Mouse (Mus musculus) brain, embryonic 18.5 days (tissue): ENCODE data around the gene Sh2b1.
"Not testable (repeated sequence)": the region's sequence is repeated elsewhere in the genome, so short reads cannot be mapped to it uniquely, and the experiment has no call there.

Experiments used
- DNase-seq: peaks from one replicate; pipeline ENCODE4 v3.0.0-alpha.2; 2012; ENCODE audit warnings: low read depth, low spot score

Sh2b1 gene

DNA sequence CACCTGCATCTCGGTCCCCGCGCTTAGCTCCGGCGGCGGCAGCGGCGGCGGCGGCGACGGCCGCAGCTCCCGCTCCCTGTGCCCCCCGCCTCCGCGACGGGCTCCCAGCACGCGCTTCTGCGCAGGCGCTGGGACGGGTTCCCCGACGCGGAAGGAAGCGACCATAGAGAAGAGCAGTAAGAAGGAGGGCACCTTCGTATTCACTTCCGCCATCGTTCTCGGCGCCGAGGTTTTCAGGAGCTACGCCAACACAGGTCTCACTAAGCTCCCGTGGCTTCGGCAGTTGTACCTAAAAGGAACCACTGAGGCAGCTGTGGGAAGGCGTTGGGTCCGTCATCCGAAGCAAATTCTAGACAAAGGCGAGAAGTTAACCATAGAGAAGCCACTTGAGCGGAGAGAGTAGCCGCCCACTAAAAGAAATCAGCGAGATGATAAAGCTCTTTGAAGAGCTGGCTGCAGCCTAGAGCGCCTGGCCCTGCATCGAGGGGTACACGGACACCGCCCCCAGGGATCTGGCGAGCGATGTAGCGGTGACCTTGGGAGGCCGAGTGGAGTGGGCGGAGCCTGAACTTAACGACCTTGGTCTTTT, at the start of gene Sh2b1:
TSS of gene Sh2b1 (minus strand) at position 432 of the 589 bp plus-strand sequence.
- DNase-seq: peak; percentile 91

DNA sequence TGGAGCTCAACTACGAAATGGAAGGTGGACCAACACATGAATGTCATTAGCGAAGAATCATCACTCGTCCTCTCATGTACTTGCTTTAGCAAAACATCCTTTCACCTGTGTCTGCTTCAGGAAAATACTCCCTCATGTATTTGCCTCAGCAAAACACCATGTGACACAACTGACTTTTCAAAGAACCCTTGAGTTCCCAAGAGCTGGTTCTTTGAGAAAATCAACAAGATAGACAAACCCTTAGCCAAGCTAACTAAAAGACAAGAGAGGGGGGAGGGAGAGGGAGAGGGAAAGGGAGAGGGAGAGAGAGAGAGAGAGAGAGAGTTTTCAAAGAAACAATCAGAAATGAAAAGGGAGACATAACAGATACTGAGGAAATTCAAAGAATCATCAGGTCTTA, 48.1 kb upstream of the Sh2b1 start:
- DNase-seq: no peak

DNA sequence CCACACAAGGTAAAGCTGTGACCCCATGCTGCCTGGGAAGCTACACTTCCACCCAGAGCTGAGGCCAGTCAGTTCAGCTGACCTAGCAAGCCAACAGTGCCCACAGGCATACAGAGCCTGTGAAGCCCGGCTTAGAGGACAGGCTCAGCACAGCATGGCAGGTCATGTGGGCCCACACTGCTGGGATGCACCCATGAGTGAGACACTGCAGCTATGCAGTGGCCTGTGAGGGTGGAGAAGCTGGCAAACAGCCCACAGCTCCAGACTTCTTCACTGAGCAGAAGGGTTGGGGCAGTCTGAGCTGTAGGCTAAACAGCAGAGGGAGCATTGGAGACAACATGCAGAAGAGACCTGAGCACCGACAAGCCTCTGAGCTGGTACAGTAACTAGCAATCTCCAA, 44.3 kb upstream of the Sh2b1 start:
- no peak for DNase-seq

DNA sequence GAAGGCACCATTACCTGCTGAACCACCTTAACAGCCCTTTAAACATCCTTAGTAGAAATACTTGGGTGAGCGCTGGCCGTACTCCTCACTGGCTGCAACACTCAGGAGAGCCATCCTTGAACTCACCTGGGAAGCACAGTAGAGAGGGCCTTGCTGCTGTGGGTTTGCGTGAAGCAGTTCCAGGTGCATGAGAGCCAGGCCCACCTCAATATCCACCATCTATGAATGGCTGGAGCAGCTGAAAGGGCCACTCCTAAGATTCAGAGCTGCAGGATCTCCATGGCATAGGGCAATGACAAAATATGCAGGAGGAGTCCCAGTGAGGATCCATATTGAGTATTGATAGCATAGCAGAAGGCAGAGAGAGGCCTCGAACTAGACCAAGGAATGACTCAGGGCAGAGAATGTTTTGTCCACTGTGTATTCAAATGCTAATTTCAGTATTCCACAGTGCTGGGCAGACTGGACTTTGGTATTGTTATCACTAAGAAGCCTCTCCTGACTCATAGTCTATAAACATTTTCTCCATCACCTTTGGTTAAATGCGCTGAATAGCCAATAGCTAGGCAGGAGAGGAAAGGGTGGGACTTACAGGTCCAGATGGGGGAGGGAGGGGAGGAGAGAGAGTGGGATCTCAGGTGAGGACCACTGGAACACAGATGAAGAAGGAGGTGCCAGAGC, 43.2 kb upstream of the Sh2b1 start:
- no peak for DNase-seq

DNA sequence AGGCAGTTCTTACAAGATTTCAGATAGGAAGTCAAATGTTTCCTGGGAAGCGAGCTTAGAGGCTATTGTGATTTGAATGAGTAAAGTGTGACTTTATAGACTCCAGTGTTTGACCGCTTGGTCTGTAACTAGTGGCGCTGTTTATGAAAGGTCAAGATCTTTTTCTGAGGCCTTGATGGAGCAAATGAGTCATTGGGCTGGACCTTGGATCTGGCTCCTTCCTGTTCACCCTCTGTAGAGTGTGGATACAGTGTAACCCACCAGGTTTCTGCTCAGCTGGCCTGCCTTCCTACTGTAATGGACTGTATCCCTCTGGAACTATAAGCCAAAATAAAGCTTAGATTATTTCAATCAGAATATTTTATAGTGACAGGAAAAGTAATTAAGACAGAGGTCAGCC, 36.1 kb upstream of the Sh2b1 start:
- DNase-seq: no peak

DNA sequence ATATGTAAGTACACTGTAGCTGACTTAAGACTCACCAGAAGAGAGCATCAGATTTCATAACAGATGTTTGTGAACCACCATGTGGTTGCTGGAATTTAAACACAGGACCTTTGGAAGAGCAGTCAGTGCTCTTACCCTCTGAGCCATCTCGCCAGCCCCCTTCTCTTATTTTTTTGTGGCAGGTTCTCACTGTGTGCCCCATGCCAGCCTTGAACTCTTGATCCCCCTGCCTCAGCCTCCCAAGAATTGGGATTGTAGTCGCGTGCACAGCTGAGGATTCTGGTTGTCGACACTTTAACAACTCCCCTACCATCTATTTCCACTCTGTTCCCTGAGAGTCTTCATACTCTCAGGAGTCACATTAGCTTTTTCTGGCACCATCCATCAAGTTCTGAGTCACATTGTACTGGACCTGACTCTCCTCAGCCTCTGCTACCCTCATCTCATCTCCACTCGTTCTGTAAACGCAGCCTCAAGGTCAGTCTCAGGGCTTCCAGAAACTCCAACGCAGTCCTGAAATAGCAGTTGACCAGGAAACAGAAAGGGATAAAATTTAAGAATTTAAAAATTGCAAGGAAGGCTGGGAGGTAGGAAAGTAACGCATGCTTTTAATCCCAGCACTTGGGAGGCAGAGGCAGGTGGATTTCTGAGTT, 32.0 kb upstream of the Sh2b1 start:
- no peak for DNase-seq

DNA sequence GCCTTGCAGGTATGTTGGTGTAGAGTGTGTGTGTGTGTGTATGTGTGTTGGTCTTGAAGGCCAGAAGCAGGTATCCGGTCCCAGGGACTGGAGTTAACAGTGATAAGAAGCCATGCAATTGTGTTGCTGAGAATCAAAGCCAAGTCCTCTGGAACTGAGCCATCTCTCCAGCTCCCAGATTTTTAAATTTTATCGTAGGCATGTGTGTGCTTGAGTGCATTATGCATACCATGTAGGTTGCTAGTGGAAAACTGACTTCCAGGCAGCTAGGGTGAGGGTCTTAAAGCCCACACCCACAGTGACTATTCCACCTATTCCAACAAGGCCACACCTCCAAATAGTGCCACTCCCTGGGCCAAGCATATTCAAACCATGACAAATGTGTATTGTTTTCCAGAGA, 29.7 kb upstream of the Sh2b1 start:
- DNase-seq: no peak

DNA sequence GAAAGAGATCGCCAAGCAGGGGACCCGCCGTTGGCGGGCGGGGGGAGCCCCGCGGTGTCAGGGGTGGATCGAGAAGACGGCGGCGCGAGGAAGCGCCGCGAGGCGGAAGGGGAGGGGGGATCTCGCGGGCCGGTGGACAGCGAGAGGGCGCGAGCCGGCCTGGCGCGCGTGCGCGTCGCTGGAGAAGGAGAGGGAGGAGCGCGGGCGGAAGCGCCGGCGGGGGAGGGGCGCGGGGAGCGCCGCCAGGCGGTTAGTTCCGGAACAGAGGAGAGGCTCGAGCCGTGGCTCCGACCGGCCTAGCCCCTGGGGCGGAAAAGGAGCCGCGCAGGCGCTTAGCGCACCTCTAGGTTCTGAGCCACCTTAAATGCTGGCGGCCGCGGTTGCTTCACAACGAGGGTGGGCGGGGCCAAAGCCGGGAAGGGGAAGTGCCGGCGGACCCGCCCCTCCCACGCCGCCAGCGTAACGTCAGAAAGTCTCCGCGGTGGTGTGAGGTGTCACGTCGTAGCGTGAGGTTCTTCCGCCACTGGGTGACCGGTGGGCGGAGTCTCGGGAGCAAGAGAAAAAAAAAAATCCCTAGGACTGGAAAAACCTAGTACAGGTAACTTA, 28.2 kb upstream of the Sh2b1 start, which contains the start of gene Atxn2l:
TSS of gene Atxn2l (minus strand) at position 165 of the 606 bp plus-strand sequence.
- DNase-seq: peak; percentile 97

DNA sequence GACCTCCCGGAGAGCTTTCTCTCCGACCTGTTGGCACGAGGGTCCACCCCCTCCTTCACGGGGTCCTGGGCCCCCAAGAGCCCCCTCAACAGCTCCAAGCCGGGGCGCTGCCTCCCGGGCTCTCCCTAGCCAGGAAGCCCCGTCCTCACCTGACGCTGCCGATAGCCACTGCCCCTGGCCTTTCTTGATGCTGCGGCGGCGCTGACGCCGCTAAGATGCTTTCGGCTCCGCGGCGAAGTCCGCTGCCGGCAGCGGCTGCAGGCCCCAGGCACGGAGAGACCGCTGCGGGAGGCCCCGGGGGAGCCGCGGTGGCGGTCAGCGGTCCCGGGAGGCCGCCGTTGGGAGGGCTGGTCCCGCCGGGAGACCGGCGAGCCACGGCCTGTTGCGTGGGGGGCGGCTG, 27.5 kb upstream of the Sh2b1 start:
- DNase-seq: no peak

DNA sequence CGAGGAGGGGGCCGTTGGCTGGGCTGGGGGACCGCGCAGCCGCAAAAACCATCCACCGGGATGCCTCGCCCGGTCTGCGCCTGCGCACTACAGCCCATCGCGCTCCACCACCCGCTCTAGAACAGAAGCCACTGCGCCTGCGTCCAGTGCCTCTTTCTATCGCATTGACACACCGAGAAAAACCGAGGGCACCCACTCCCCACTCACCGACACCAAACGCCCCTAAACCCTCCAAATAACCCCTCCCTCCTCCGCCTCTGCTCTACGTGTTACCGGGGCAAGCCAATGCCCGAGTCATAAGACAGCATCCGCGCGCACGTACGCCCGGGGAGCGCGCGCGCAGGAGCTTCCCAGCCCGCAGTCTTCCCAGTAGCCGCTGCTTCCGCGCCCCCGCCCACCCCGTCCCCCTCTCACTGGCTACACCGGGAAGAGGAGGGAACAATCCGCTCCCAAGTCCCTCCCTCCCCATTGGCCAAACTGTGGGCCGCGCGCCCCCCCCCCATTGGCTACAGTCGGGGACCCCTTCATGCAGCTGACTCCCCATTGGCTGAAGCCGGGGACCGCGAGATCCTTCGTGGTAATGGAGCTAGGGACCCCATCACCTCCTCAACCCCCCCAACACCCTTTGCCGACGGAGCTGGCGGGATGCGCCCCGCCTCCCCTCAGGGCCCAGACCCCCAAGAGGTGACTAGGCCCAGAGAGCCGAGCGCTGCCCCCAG, 27.0 kb upstream of the Sh2b1 start:
- peak; percentile 97 for DNase-seq

DNA sequence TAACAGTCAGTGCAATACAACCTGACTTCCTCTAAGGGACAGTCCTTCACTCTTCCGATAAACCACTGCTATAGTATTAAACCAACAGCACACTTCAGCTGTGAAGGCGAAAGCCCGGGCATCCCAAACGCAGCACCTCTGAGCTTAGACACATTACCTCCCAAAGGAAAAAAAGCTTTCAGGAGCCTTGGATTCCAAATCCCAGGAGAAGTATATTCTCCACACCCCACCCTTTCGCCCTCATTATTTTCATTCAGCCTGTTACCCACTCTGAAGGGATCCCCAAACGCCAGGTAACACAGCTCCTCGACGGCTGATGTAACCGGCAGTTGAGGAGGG, 26.4 kb upstream of the Sh2b1 start:
- DNase-seq: no peak

DNA sequence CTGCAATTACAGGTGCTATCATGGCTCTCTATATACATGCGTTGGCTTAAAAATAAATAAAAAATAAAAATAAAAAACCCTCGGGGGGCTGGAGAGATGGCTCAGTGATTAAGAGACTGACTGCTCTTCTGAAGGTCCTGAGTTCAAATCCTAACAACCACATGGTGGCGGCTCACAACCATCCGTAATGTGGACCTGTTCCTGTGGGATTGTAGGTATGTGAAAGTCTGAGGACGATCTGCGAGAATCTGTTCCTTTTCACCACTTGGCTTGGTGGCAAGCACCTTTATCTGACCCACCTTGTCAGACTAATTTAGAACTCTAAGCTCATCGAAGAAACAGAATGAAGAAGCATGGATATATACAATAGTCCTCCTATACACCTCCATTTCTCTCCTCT, 24.2 kb upstream of the Sh2b1 start:
- no peak for DNase-seq

DNA sequence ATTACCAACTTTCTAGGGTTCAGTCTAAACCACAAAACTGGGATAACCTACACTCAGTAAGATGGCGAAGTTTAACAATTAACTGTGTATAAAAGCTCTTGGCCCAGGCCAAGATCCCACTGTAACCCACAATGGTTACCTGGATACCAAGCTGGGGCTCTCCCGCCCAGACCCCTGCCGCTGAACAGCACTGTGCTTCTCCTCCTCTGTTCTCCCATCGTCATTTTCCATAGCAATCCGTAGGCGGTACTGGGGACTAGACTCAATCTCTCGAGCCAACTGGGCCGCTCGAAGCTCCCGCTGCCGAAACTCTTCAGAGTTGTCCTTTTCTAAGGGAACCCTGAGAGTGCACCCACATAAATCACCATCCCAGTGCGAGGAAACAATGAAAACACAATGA, 22.7 kb upstream of the Sh2b1 start:
- DNase-seq: no peak

DNA sequence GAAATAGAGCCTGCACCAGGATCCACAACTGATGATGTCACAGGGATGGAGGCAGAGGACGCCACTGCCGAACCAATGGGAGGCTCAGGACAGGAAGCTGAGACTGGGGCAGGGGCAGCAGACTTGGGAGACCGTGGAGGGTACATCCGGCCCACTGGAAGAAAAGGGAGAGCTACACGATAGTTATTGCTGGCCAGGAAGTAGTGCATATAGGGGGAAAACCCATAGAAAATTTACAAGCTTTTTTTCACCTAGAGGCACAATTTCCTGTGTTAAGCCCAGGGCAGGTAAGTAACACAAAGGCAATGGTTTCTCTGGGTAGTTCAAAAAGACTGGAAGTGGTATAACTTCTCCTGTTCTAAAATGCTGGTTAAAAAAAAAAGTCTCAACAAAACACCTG, 21.3 kb upstream of the Sh2b1 start:
- no peak for DNase-seq

DNA sequence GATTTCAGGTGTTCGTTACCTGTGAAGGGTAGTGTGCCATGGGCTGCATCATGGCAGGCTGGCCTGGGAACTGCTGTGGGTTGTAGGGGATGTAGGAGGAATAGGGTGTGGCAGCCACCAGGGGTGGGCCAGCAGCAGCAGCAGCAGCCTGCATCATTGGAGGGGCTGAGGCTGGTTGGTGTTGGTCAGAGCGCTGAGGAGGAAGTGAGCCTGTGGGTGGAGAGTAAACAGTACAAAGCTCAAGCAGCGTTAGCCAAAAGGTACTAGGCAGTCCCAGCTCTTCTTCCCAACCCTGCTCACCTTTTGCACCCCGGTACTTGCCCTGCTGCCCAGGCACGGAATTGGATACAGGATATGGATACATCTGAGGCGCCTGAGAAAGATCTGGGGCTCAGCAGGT, 18.9 kb upstream of the Sh2b1 start:
- no peak for DNase-seq

DNA sequence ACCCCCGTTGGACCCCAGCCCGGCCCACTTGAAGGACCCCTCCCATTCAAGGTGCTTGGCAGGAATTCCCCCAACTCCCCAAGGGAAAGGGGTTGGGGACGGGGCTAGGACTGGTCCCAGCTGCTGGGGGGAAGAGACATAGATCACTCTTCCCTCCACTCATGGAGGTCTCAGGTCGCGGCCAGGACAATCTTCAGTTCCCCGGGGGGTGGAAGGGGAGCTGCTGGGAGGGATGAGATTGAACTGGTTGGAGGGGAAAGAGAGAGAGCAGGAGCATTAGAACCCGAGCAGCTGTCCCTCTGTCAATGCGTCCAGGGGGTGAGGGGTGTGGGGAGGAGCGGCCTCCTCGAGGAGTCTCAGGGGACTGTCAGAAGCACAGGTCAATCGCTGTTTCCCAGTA, 16.7 kb upstream of the Sh2b1 start:
- no peak for DNase-seq

DNA sequence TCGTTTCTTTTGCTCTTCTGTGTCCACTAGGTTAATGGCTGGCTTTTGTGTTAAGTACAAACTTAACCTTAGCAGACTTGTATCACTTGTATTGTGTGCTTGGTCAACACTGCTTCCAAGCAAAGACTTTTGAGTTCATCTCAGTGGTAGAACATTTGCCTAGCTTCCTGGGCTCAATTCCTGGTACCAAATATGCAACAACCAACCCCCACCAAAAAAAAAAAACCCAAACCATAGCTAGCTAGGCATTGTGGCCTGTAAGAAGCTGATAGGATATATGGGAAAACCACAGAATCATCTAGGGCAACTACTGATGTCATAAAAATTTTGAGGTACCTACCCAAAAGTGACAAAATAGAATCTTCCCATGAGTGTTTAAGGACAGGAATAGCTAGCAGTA, 15.8 kb upstream of the Sh2b1 start:
- DNase-seq: no peak

DNA sequence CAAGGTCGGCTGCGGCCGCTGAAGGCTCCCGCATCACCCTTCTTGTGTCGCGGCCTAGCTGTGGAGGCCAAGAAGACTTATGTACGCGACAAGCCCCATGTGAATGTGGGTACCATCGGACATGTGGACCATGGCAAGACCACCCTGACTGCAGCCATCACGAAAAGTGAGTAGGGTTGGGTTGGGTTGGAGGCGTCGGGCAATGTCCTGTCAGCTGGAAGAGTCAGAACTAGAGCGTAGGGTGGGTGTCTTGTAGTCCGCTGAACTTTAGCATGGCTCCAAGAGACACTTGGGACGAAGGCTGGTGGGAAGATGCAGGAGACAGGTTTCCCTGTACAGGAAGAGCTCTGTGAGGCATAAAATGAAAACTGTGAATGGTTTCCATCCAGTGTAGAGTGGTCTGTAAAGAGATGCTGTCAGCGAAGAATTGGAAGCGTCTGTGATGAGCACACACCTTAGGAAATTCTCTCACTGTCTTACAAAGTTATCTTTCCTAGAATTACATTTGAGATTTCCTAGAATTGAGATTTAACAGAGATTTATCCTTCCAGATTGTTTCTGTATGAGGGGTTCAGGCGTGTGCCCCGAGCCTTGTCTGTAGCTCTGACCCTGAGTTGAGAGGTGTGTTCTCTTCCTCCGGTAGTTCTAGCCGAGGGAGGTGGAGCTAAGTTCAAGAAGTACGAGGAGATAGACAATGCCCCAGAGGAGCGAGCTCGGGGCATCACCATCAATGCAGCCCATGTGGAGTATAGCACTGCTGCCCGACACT, 12.6 kb upstream of the Sh2b1 start:
- not testable (repeated sequence) for DNase-seq

DNA sequence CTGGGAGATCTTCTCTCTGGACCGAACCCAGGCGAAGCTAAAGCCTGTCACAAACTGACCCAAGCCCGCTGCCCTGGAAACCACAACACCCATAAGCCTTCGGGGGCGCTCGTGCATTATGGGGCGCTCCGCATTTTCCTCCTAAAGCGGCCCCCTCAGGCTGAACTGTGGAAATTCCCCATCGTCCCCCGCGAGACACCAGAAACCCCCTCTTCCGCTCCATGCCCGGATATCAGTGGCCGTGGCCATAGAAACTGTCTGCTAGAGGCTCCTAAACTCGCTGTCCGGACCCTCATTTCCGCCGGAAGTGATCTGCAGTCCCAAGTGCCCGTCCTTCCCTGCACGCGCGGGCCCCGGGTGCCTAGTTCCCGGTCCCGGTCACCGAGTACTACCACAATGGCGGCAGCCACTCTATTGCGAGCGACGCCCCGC, 11.8 kb upstream of the Sh2b1 start, which contains the start of gene Tufm:
TSS of gene Tufm (plus strand) at position 310 of the 432 bp plus-strand sequence.
- peak; percentile 96 for DNase-seq

DNA sequence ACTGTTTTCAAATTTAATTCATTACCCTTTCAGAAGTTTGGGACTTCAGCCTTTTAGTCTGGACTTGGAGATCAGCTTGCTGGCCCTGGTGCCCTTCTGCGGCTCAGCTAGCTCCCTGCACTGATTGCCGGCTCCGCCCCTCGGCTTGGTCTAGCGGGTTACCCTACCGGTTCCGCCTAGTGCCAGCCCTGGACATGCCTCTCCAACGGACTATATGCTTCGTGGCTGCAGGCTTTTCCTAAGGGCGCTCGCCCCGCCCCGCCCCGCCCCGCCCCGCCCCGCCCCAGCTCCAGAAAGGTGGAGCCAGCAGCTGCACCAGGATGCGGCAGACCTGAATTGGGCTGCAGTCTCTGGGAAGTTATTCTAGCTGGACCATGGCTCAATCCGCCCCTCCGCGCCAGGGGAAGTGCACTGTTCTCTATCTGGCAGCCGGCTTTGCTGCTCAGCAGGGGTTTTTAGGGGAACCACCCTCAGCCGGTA, 7.2 kb upstream of the Sh2b1 start:
- DNase-seq: no peak

DNA sequence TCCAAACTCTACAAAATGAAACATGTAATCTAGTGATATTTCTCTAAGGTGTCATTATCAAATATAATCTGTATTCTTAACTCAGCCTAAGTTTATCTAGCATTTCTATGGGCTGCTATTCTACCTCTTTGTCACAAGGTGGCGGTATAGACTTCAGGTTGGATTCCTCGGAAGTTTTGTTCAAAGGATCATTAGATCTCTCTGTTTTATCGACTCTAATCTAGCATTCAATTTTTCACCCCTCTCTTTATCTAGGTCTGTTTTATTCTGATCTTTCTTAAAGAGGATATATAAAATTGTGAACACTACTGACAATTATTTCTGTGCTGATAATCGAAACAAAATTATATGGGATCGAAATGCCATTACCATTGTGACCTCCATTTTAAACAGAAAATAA, 6.5 kb upstream of the Sh2b1 start:
- no peak for DNase-seq
